Mouse (Mus musculus) splenic B cell, adult 2 months (primary cell): ENCODE data around the gene 4932438H23Rik.

Experiments
- DNase-seq: peaks from one replicate; pipeline ENCODE4 v3.0.0-alpha.2; 2011; ENCODE audit warnings: low read depth, low spot score
- H3K27me3 ChIP-seq: 2 replicates; pipeline ENCODE4 v1.6.1; 2012; ENCODE audit warnings: mild to moderate bottlenecking, low read length, moderate library complexity, mixed read lengths; ENCODE audit not compliant: control insufficient read depth, poor library complexity, insufficient read depth, severe bottlenecking
- H3K36me3 ChIP-seq: 2 replicates; pipeline ENCODE4 v1.6.1; 2012; ENCODE audit warnings: mild to moderate bottlenecking, low read length, moderate library complexity, mixed read lengths; ENCODE audit not compliant: control insufficient read depth, poor library complexity, insufficient read depth, severe bottlenecking

The 4932438H23Rik gene

DNA sequence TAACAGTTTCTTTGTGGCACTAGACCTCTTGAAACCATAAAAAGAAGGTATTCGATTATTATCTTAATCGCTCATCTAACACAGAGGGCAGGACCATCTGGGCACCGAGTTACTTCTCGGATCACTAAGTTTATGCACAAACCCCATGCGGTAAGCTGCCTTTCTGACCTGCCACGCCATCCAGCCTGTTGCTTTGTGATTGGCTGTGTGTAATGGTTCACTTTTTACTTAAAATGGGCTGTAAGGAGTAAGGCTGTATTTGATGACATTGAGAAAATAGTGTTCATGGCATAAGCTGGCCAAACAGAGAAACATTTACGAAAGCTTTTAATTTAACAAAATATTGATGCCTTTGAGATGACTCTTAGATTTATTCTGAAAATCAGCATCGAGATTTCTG lies at the start of gene 4932438H23Rik:
Gene 4932438H23Rik (minus strand): TSS at position 101 of the 400 bp plus-strand sequence.
- Histone ChIP-seq H3K27me3 (no peaks in the 10 kb centered on the region), H3K36me3 (no peaks in the 10 kb centered on the region)
- no peak for DNase-seq

DNA sequence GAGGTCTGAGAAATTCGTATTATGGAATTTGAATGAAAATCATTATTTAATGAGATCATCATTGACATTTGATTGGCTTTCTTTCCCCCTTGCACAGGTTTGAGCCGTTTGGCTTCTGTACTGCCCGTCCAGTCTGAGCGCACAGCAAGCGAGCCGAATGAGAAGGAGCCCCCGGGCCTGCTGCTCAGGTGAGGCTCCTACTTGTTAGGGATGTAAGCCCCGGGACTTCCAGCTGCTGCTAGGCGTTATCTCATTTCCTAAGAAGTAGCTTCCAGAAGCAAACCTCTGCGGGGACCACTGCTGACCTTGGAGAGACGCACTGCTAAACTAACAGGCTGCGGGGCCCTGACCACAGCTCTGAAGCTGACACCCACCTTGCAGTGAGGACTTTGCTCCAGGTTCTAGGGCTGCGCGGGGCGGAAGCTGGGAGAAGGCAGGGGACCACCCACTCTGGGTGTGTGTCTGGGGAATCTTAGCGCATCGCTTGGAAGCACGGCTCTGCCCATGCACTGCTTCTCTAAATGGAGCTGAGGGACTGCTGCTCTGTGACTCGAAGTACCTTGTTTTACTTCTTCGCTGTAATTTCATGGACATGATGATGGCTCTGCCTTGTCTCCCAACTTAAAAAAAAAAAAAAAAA lies 46.2 kb upstream of the 4932438H23Rik start:
- Histone ChIP-seq H3K36me3 (no peaks in the 10 kb centered on the region), H3K27me3 (no peaks in the 10 kb centered on the region)
- no peak for DNase-seq

GRCm38 (mm10) chr16:91140457-91140856 lies 45.5 kb upstream of the 4932438H23Rik start:
- no peaks in the 10 kb centered on the region for H3K27me3 ChIP-seq
- DNase-seq: no peak
- no peaks in the 10 kb centered on the region for H3K36me3 ChIP-seq

DNA sequence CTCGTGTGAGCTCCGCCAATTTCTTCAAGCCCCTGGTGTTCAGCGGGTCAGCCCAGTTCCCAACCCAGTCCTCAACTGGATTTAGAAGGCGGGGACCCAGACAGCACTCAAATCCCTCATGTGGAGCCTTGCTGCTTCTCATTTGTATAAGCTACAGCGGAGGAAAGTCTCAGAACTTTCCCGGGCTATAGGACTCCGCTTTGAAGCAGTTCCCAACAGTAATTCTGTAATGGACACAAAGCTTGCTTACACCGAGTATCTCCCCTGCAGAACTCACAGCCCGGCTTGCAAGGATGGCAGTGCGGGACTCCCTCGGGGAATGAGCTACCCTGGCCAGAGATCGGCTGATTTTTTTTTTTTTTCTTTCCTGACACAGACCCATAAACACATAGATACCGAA lies 45.1 kb upstream of the 4932438H23Rik start:
- DNase-seq: no peak
- H3K27me3 ChIP-seq: no peaks in the 10 kb centered on the region
- H3K36me3 ChIP-seq: no peaks in the 10 kb centered on the region

DNA sequence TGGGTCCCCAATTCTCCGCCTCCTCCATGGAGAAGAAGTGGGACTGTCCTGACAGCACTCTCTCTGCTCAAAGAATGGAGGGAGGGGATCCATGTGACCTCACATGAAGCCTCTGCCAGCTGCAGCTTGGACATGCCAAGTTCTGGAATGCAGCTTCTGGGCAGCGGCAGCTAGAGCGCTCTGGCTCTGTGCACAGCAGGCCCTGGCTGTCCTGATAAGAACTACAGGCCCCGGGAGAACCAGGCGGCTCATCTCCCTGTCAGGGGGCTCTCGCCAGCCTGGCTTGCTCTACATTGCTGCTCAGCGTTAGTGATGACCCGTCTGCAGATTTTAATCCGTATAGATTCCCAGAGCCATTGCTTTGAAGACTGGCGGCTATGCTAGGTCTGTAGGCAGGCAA lies 44.6 kb upstream of the 4932438H23Rik start:
- DNase-seq: no peak
- Histone ChIP-seq H3K27me3 (no peaks in the 10 kb centered on the region), H3K36me3 (no peaks in the 10 kb centered on the region)

- no peaks in the 10 kb centered on the region for H3K36me3 ChIP-seq
- DNase-seq: no peak
- no peaks in the 10 kb centered on the region for H3K27me3 ChIP-seq
Observed at GRCm38 (mm10) chr16:91138736-91139135, 43.8 kb upstream of the 4932438H23Rik start.

- no peaks in the 10 kb centered on the region for H3K27me3 ChIP-seq
- no peak for DNase-seq
Observed at GRCm38 (mm10) chr16:91138151-91138550, 43.2 kb upstream of the 4932438H23Rik start.

GRCm38 (mm10) chr16:91136607-91137006 lies 41.7 kb upstream of the 4932438H23Rik start:
- no peak for DNase-seq
- Histone ChIP-seq H3K27me3 (no peaks in the 10 kb centered on the region), H3K36me3 (no peaks in the 10 kb centered on the region)

More at GRCm38 (mm10) chr16:91138151-91138550, 43.2 kb upstream of the 4932438H23Rik start:
- no peaks in the 10 kb centered on the region for H3K36me3 ChIP-seq

DNA sequence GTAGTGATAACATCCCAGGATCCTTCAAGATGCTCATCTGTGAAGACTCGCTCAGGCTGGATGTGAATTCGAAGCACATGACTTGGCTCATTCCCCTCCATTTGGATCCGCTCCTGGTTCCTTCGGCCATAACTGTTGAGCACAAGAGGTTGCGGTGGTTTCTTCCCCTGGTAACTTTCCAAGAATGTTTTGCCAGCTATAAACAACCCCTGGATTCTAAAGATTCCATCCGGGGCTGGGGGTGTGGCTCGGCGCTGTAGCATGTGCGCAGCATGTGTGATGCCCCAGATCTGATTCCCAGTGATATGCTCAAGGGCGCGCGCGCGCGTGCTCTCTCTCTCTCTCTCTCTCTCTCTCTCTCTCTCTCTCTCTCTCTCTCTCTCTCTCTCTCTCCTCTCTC lies 35.0 kb upstream of the 4932438H23Rik start:
- no peaks in the 10 kb centered on the region for H3K27me3 ChIP-seq
- no peaks in the 10 kb centered on the region for H3K36me3 ChIP-seq

GRCm38 (mm10) chr16:91128431-91128830 lies 33.5 kb upstream of the 4932438H23Rik start:
- Histone ChIP-seq H3K36me3 (no peaks in the 10 kb centered on the region), H3K27me3 (no peaks in the 10 kb centered on the region)
- peak; percentile 33 for DNase-seq

More for the DNA sequence above, 35.0 kb upstream of the 4932438H23Rik start:
- no peak for DNase-seq

GRCm38 (mm10) chr16:91126734-91127524 lies 32.0 kb upstream of the 4932438H23Rik start:
- no peak for DNase-seq
- no peaks in the 10 kb centered on the region for H3K27me3 ChIP-seq
- no peaks in the 10 kb centered on the region for H3K36me3 ChIP-seq

- H3K36me3 ChIP-seq: no peaks in the 10 kb centered on the region
- no peaks in the 10 kb centered on the region for H3K27me3 ChIP-seq
- DNase-seq: no peak
Observed at GRCm38 (mm10) chr16:91124256-91124655, 29.3 kb upstream of the 4932438H23Rik start.

GRCm38 (mm10) chr16:91123821-91124220 lies 28.9 kb upstream of the 4932438H23Rik start:
- DNase-seq: no peak
- Histone ChIP-seq H3K27me3 (no peaks in the 10 kb centered on the region), H3K36me3 (no peaks in the 10 kb centered on the region)

- no peak for DNase-seq
- H3K36me3 ChIP-seq: no peaks in the 10 kb centered on the region
- H3K27me3 ChIP-seq: no peaks in the 10 kb centered on the region
Observed at GRCm38 (mm10) chr16:91119879-91120278, 25.0 kb upstream of the 4932438H23Rik start.

- Histone ChIP-seq H3K27me3 (no peaks in the 10 kb centered on the region), H3K36me3 (no peaks in the 10 kb centered on the region)
- no peak for DNase-seq
Observed at GRCm38 (mm10) chr16:91116696-91117095, 21.8 kb upstream of the 4932438H23Rik start.
